In the genomic region with DNA sequence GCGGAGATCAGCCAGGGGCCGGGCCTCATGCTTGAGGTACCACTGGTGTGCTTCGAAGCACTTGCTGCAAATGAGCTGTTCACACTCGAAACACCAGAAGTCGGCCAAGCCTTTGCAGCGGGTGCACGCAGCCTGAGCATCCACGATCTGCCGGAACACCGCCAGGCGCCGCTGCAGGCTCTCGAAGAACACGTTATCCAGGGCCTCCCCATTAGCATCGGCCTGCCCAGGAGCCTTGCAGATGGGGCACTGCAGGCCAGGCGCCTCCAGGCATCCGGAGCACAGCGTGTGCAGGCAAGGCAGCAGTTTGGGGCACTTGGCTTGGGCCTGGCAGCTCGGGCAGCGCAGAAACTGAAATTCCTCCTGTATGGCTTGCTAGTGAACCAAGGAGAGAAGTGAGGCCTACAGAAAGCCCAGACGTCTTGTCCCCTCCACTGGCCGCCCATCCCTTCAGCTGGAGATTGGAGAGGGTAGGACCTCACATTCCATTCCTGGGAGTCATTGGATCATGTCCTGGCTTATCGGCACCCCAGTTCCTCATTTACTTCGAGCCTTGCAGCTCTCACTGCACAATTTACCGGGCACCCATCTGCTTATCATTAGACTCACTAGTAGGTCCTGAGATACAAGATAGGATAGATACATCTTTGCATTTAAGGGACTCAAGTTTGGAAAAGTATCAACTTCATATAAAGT, we compare ENCODE assay signal across 8 mouse cellular contexts. TPM values are rescaled to one million over a fixed set of nuclear protein-coding genes. Genes with fewer than 3 reads are reported as not detected.
DNase-seq lines count a peak whose midpoint lies in the region; ATAC-seq and TF ChIP-seq lines count a peak whose summit lies in the region.

No protein-coding gene starts in this region.

- H3K36me3 ChIP-seq in MEL (ENCODE audit: control insufficient read depth in 1 of 2, insufficient read depth in 2 of 2, low read length in 2 of 2), result peaks cover 0 to 40% of the 10 kb centered on the region in 2 experiments; a peak in 3 of 4 replicates
- peaks cover 7% of the 10 kb centered on the region; the same call in 1 of the 2 replicates for H3K36me3 ChIP-seq in lung, embryonic 15.5 days

- TF ChIP-seq EP300 in MEL (IDR thresholded peaks at IDR 0.05; ENCODE audit: low read depth in 1 of 2, low read length in 2 of 2), result peak; percentile 63 to 74

- H3K27ac ChIP-seq in MEL (ENCODE audit: control insufficient read depth, low read depth, low read length), result peak overlapping the region; percentile 82
- H3K27ac ChIP-seq in lung, embryonic 15.5 days, result peak overlapping the region; percentile 72

- H3K4me3 ChIP-seq in MEL (ENCODE audit: control insufficient read depth in 1 of 2, insufficient read depth in 1 of 2, low read depth in 2 of 2, low read length in 2 of 2), result peak overlapping the region; percentile 72 to 81
- H3K4me3 ChIP-seq in lung, embryonic 15.5 days, result peak overlapping the region; percentile 36

- peak; percentile 37 for TF ChIP-seq RAD21 in MEL (IDR thresholded peaks at IDR 0.05; ENCODE audit: low read depth, low read length)

- DNase-seq in MEL (ENCODE audit: low read depth, low spot score), result peak; percentile 90
- peak; percentile 71 for DNase-seq in cerebellum, adult 8-10 months
- DNase-seq in forelimb bud, embryonic 11.5 days (ENCODE audit: low read depth, low spot score), result peak; percentile 75
- peak; percentile 53 for DNase-seq in layer of hippocampus, adult 9-10 months (ENCODE audit: low spot score)
- peak; percentile 70 for DNase-seq in ovary, adult 18-20 months (ENCODE audit: low spot score)
- DNase-seq in thymus, postnatal 0 days (ENCODE audit: low spot score), result peak; percentile 86

- no peaks in the 10 kb centered on the region for H3K9me3 ChIP-seq in MEL (replicated peaks; ENCODE audit: insufficient read depth, low read length)
- no peaks in the 10 kb centered on the region for H3K9me3 ChIP-seq in lung, embryonic 15.5 days

- WGBS in lung, embryonic 15.5 days, result 9% methylated on average over 25 of the region's 25 CpGs

- H3K27me3 ChIP-seq in MEL (ENCODE audit: control insufficient read depth in 1 of 2, insufficient read depth in 2 of 2, low read length in 2 of 2), result no peaks in the 10 kb centered on the region
- H3K27me3 ChIP-seq in lung, embryonic 15.5 days, result no peaks in the 10 kb centered on the region

- H3K4me2 ChIP-seq in lung, embryonic 15.5 days, result peak overlapping the region; percentile 70

- peaks cover 14 to 34% of the 10 kb centered on the region in 2 experiments for H3K4me1 ChIP-seq in MEL (ENCODE audit: control insufficient read depth in 1 of 2, insufficient read depth in 2 of 2, low read length in 2 of 2)
- H3K4me1 ChIP-seq in lung, embryonic 15.5 days, result peaks cover 62% of the 10 kb centered on the region

- H3K9ac ChIP-seq in MEL (ENCODE audit: control insufficient read depth, low read depth, low read length, poor library complexity, severe bottlenecking), result peak overlapping the region; percentile 73
- peak overlapping the region; percentile 50 for H3K9ac ChIP-seq in lung, embryonic 15.5 days

- peak; percentile 82 to 83 for ATAC-seq in hematopoietic stem cell, adult 5-6 weeks (replicated peaks in 1 of 2; ENCODE audit: insufficient read depth in 1 of 2, low FRiP score in 2 of 2, low TSS enrichment in 1 of 2, low read depth in 1 of 2, poor library complexity in 2 of 2, severe bottlenecking in 2 of 2)
- peak; percentile 67; the same call in 1 of the 2 replicates for ATAC-seq in lung, embryonic 15.5 days (ENCODE audit: borderline replicate concordance, extremely low read depth, low FRiP score, low TSS enrichment)

- TF ChIP-seq POLR2A in MEL (IDR thresholded peaks at IDR 0.05; ENCODE audit: control insufficient read depth in 1 of 2, insufficient read depth in 1 of 2, low read depth in 1 of 2, low read length in 2 of 2, poor library complexity in 1 of 2), result peak; percentile 28 to 51; a peak in 3 of 4 replicates

- peaks cover 44% of the 10 kb centered on the region for H3K79me2 ChIP-seq in MEL (ENCODE audit: control insufficient read depth, insufficient read depth, low read length, poor library complexity)

- TF ChIP-seq CTCF in MEL (IDR thresholded peaks at IDR 0.05 in 2 of 3, conservative IDR thresholded peaks at IDR 0.05 in 1 of 3; ENCODE audit: control insufficient read depth in 1 of 3, insufficient read depth in 1 of 3, low read depth in 2 of 3, low read length in 3 of 3, poor library complexity in 1 of 3, severe bottlenecking in 1 of 3), result peak; percentile 49 to 72 (median 67)

TF ChIP-seq in MEL, 35 proteins besides CTCF, POLR2A, EP300 and RAD21 (continues in another document):
- TF ChIP-seq TAL1 (IDR thresholded peaks at IDR 0.05; ENCODE audit: low read length) (peak; percentile 83), KAT2A (conservative IDR thresholded peaks at IDR 0.05; ENCODE audit: low read depth, low read length) (no peak), HCFC1 (IDR thresholded peaks at IDR 0.05; ENCODE audit: low read depth, low read length) (no peak), ETS1 (IDR thresholded peaks at IDR 0.05; ENCODE audit: low read depth, low read length) (peak; percentile 72), ZKSCAN1 (IDR thresholded peaks at IDR 0.05; ENCODE audit: low read depth, low read length) (no peak), E2F4 (IDR thresholded peaks at IDR 0.05; ENCODE audit: borderline replicate concordance, low read depth, low read length) (no peak), USF1 (IDR thresholded peaks at IDR 0.05; ENCODE audit: low read depth, low read length) (no peak), RCOR1 (IDR thresholded peaks at IDR 0.05; ENCODE audit: low read depth, low read length) (peak; percentile 70), POLR2AphosphoS5 (IDR thresholded peaks at IDR 0.05; ENCODE audit: borderline replicate concordance, low read depth, low read length) (no peak), MEF2A (IDR thresholded peaks at IDR 0.05; ENCODE audit: extremely low read depth, insufficient replicate concordance, low read depth, low read length, poor library complexity, severe bottlenecking) (no peak), MYC (IDR thresholded peaks at IDR 0.05; ENCODE audit: low read depth, low read length) (peak; percentile 43; the same call in 1 of the 2 replicates), SIN3A (IDR thresholded peaks at IDR 0.05; ENCODE audit: low read length) (peak; percentile 10), POLR2AphosphoS2 (IDR thresholded peaks at IDR 0.05; ENCODE audit: low read length) (no peak), ELF1 (IDR thresholded peaks at IDR 0.05; ENCODE audit: low read depth, low read length) (0 out of 2 replicates have a peak, but pooled peaks have one; percentile 6), ZC3H11A (IDR thresholded peaks at IDR 0.05; ENCODE audit: low read depth, low read length) (peak; percentile 28), CHD1 (IDR thresholded peaks at IDR 0.05; ENCODE audit: low read depth, low read length) (peak; percentile 68; the same call in 1 of the 2 replicates), NELFE (IDR thresholded peaks at IDR 0.05; ENCODE audit: low read depth, low read length) (peak; percentile 31; the same call in 1 of the 2 replicates), MAZ (IDR thresholded peaks at IDR 0.05; ENCODE audit: low read depth, low read length) (no peak), UBTF (IDR thresholded peaks at IDR 0.05; ENCODE audit: borderline replicate concordance, insufficient read depth, low read depth, low read length) (no peak), USF2 (IDR thresholded peaks at IDR 0.05; ENCODE audit: borderline replicate concordance in 1 of 2, insufficient read depth in 1 of 2, low read depth in 1 of 2, low read length in 2 of 2) (no peak), TBP (IDR thresholded peaks at IDR 0.05; ENCODE audit: low read depth, low read length) (peak; percentile 16; the same call in 1 of the 2 replicates), SMC3 (IDR thresholded peaks at IDR 0.05; ENCODE audit: low read depth, low read length) (peak; percentile 44), MAFK (IDR thresholded peaks at IDR 0.05; ENCODE audit: borderline replicate concordance, low read depth, low read length) (no peak), JUND (IDR thresholded peaks at IDR 0.05; ENCODE audit: low read depth, low read length) (0 out of 2 replicates have a peak, but pooled peaks have one; percentile 19)

RNA-seq across cellular contexts. Expression of a gene that starts 2.4 kb away (rescaled TPM):
- total RNA-seq in MEL (2012; rRNA removed), result 19.3 and 25.2 TPM in 2 replicates
- 10 to 100 TPM in 1 of 2 experiments, not detected in 1; 56.6 TPM for polyA plus RNA-seq in MEL (2012; ENCODE audit: insufficient read depth in 1 of 2, insufficient read length in 2 of 2, low read depth in 1 of 2, low replicate concordance in 2 of 2, missing spikeins in 1 of 2)
- 24.5 and 32.5 TPM in 2 replicates for total RNA-seq in hematopoietic stem cell, adult 5-6 weeks (2017)
- 19.6 and 20.2 TPM in 2 replicates for polyA plus RNA-seq in lung, embryonic 15.5 days (2015; fragmentation: Nextera tagmentation; extraction: Ambion mirVana)
- polyA plus RNA-seq in thymus, postnatal 0 days (2015; fragmentation: Nextera tagmentation; extraction: Ambion mirVana), result 17.8 and 18.3 TPM in 2 replicates

RNA-seq across cellular contexts. Expression of a gene that starts 5.8 kb away (rescaled TPM):
- 5.9 and 6.4 TPM in 2 replicates for total RNA-seq in MEL (2012; rRNA removed)
- 1 to 10 TPM in 1 of 2 experiments, not detected in 1; 8.7 TPM for polyA plus RNA-seq in MEL (2012; ENCODE audit: insufficient read depth in 1 of 2, insufficient read length in 2 of 2, low read depth in 1 of 2, low replicate concordance in 2 of 2, missing spikeins in 1 of 2)
- total RNA-seq in hematopoietic stem cell, adult 5-6 weeks (2017), result 11.4 and 13.2 TPM in 2 replicates
- 30.1 and 30.3 TPM in 2 replicates for polyA plus RNA-seq in lung, embryonic 15.5 days (2015; fragmentation: Nextera tagmentation; extraction: Ambion mirVana)
- polyA plus RNA-seq in thymus, postnatal 0 days (2015; fragmentation: Nextera tagmentation; extraction: Ambion mirVana), result 48.3 and 55.1 TPM in 2 replicates

RNA-seq across cellular contexts. Expression of a gene that starts 43.1 kb away (rescaled TPM):
- 0.15 TPM in 1 of 2 replicates, not detected in the other for total RNA-seq in MEL (2012; rRNA removed)
- polyA plus RNA-seq in MEL (2012; ENCODE audit: insufficient read depth in 1 of 2, insufficient read length in 2 of 2, low read depth in 1 of 2, low replicate concordance in 2 of 2, missing spikeins in 1 of 2), result under 1 TPM in 1 of 2 experiments, not detected in 1; 0.17 TPM
- total RNA-seq in hematopoietic stem cell, adult 5-6 weeks (2017), result 5.5 TPM in 1 of 2 replicates, not detected in the other
- 0.06 and 0.15 TPM in 2 replicates for polyA plus RNA-seq in lung, embryonic 15.5 days (2015; fragmentation: Nextera tagmentation; extraction: Ambion mirVana)
- 0.06 TPM in 1 of 2 replicates, not detected in the other for polyA plus RNA-seq in thymus, postnatal 0 days (2015; fragmentation: Nextera tagmentation; extraction: Ambion mirVana)

RNA-seq across cellular contexts. Expression of a gene that starts 43.1 kb away (rescaled TPM):
- total RNA-seq in MEL (2012; rRNA removed), result not detected in 2 replicates
- not detected for polyA plus RNA-seq in MEL (2012; ENCODE audit: insufficient read depth in 1 of 2, insufficient read length in 2 of 2, low read depth in 1 of 2, low replicate concordance in 2 of 2, missing spikeins in 1 of 2)
- 0.69 and 1.5 TPM in 2 replicates for total RNA-seq in hematopoietic stem cell, adult 5-6 weeks (2017)
- polyA plus RNA-seq in lung, embryonic 15.5 days (2015; fragmentation: Nextera tagmentation; extraction: Ambion mirVana), result 89.5 and 89.6 TPM in 2 replicates
- 11.5 and 14.7 TPM in 2 replicates for polyA plus RNA-seq in thymus, postnatal 0 days (2015; fragmentation: Nextera tagmentation; extraction: Ambion mirVana)

Comparison
In these comparisons a context has a peak if more than half of its experiments do, and no peak if none do; other contexts are left out.
1. Peak in every context shown above with its lines: DNase-seq, ATAC-seq, H3K4me3 ChIP-seq and H3K27ac ChIP-seq.